Mouse (Mus musculus) myocyte (in vitro differentiated cells): ENCODE measurements around the gene Cyp4v3. TPM values are rescaled to one million over a fixed set of nuclear protein-coding genes. Genes with fewer than 3 reads are reported as not detected.

Source experiments
- H3K27me3 ChIP-seq: one replicate; pipeline ENCODE4 v1.6.1; 2011; ENCODE audit not compliant: control insufficient read depth, insufficient read depth, insufficient read length
- H3K36me3 ChIP-seq: one replicate; pipeline ENCODE4 v1.6.1; 2011; ENCODE audit not compliant: control insufficient read depth, insufficient read depth
- H3K4me2 ChIP-seq: one replicate; pipeline ENCODE4 v1.6.1; 2011; ENCODE audit warnings: low read depth, control low read depth
- H3K4me3 ChIP-seq: one replicate; pipeline ENCODE4 v1.5.1; 2011; ENCODE audit warnings: mild to moderate bottlenecking, control low read depth, moderate library complexity
- H3K79me2 ChIP-seq: one replicate; pipeline ENCODE4 v1.6.1; 2011; ENCODE audit not compliant: control insufficient read depth, insufficient read depth
- H3ac ChIP-seq: one replicate; pipeline ENCODE4 v1.6.1; 2011; ENCODE audit not compliant: control insufficient read depth, insufficient read length
- CEBPB ChIP-seq: IDR thresholded peaks from 2 replicates; pipeline ENCODE4 v1.6.1; 2011; ENCODE audit warnings: mild to moderate bottlenecking, moderate library complexity; ENCODE audit not compliant: poor library complexity, insufficient read depth, severe bottlenecking
- E2F4 ChIP-seq: IDR thresholded peaks from one replicate; pipeline ENCODE4 v1.6.1; 2011; ENCODE audit warnings: mild to moderate bottlenecking, control low read depth, moderate library complexity; ENCODE audit not compliant: insufficient read depth
- MAX ChIP-seq: IDR thresholded peaks from one replicate; pipeline ENCODE4 v1.6.1; 2011; ENCODE audit warnings: low read depth, mild to moderate bottlenecking, control low read depth
- MYOD1 ChIP-seq, 3 experiments: IDR thresholded peaks; one replicate each; pipeline ENCODE4 v1.6.1; 2011; ENCODE audit warnings: control low read depth in 2 of 3, low read depth in 2 of 3, mild to moderate bottlenecking in 2 of 3, moderate library complexity in 1 of 3; ENCODE audit not compliant: insufficient read length in 2 of 3, control insufficient read depth in 1 of 3
- MYOG ChIP-seq, 3 experiments: IDR thresholded peaks; one replicate each; pipeline ENCODE4 v1.6.1; 2011; ENCODE audit warnings: control low read depth in 2 of 3, low read depth in 2 of 3, mild to moderate bottlenecking in 2 of 3; ENCODE audit not compliant: insufficient read length in 2 of 3, control insufficient read depth in 1 of 3, insufficient read depth in 1 of 3
- POLR2A ChIP-seq: IDR thresholded peaks from one replicate; pipeline ENCODE4 v1.6.1; 2011; ENCODE audit warnings: low read depth, mild to moderate bottlenecking, control low read depth, moderate library complexity; ENCODE audit not compliant: insufficient read length
- POLR2AphosphoS2 ChIP-seq: IDR thresholded peaks from one replicate; pipeline ENCODE4 v1.6.1; 2011; ENCODE audit warnings: low read depth, control low read depth; ENCODE audit not compliant: insufficient read length
- REST ChIP-seq: IDR thresholded peaks from one replicate; pipeline ENCODE4 v1.6.1; 2011; ENCODE audit warnings: mild to moderate bottlenecking, control low read depth, moderate library complexity; ENCODE audit not compliant: insufficient read depth, insufficient read length
- SRF ChIP-seq: IDR thresholded peaks from one replicate; pipeline ENCODE4 v1.6.1; 2011; ENCODE audit warnings: low read depth; ENCODE audit not compliant: control insufficient read depth, insufficient read length
- TCF12 ChIP-seq: IDR thresholded peaks from one replicate; pipeline ENCODE4 v1.6.1; 2011; ENCODE audit warnings: mild to moderate bottlenecking, control low read depth; ENCODE audit not compliant: poor library complexity, insufficient read depth, severe bottlenecking
- TCF3 ChIP-seq: IDR thresholded peaks from one replicate; pipeline ENCODE4 v1.6.1; 2011; ENCODE audit warnings: low read depth, control low read depth; ENCODE audit not compliant: insufficient read length
- USF1 ChIP-seq: IDR thresholded peaks from one replicate; pipeline ENCODE4 v1.6.1; 2011; ENCODE audit warnings: low read depth, mild to moderate bottlenecking, control low read depth, moderate library complexity
- polyA plus RNA-seq: library from polyadenylated mRNA; unstranded; fragments of >200 nt; fragmentation: generic; extraction: Trizol; gene quantifications from one replicate; pipeline ENCODE4 v1.2.1, GENCODE M21; 2012; ENCODE audit warnings: missing spikeins

Cyp4v3 gene
- polyA plus RNA-seq, 1 experiment = 0.02 TPM

DNA sequence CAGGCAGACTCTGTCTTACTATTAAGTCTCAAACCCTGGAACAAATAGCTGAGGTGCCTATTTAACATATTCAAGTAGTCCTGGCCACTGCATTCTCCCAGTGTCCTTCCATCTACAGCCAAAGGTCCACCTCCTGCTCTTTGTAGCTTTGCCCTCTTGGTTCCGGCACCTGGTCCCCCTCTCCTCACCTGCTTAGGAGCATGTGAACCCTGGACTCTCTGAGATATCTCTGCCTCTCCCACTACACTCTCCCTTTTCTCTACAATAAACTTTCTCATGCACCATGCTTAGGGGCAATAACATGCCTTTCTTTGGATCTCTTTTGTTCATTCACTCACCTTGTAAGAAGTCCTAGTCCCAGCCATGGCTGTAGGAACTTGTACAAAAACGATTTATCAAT, 11.7 kb downstream of the Cyp4v3 start:
- no peak overlapping the region for H3ac ChIP-seq
- H3K27me3 ChIP-seq = no peaks in the 10 kb centered on the region
- no peaks in the 10 kb centered on the region for H3K79me2 ChIP-seq
- TF ChIP-seq POLR2AphosphoS2 = no peak
- H3K36me3 ChIP-seq = no peaks in the 10 kb centered on the region
- no peak overlapping the region for H3K4me3 ChIP-seq
- H3K4me2 ChIP-seq = no peak overlapping the region

DNA sequence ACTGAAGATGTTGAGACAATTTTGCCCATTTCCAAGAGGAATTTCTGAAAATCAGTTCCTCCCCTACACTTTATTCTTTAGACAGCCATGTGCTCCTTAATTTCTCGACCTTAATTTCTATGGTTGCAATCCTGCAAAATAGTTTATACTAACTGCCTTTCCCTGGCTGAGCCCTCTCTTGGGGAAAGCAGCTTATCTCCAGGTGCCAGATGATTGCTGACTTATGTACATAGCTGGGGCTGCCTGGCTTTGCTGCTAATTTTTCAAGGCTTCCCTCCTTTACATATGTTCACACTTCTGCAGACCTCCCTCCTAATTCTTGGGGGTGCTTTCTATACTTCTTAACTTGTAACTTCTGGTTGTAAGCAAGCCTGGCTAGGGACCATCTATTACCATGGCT, 12.1 kb downstream of the Cyp4v3 start:
- TF ChIP-seq MAX (no peak), MYOD1 (IDR thresholded peaks at IDR 0.05; ENCODE audit: control insufficient read depth in 1 of 3, insufficient read length in 2 of 3, low read depth in 2 of 3) (no peak), CEBPB (no peak), USF1 (no peak), POLR2A (no peak), SRF (no peak), POLR2AphosphoS2 (no peak), MYOG (IDR thresholded peaks at IDR 0.05; ENCODE audit: control insufficient read depth in 1 of 3, insufficient read depth in 1 of 3, insufficient read length in 2 of 3, low read depth in 2 of 3) (no peak), E2F4 (no peak), TCF3 (no peak), TCF12 (no peak), REST (no peak)
- H3ac ChIP-seq = no peak overlapping the region
- H3K4me2 ChIP-seq = no peak overlapping the region
- no peaks in the 10 kb centered on the region for H3K36me3 ChIP-seq
- no peak overlapping the region for H3K4me3 ChIP-seq
- no peaks in the 10 kb centered on the region for H3K27me3 ChIP-seq
- no peaks in the 10 kb centered on the region for H3K79me2 ChIP-seq

DNA sequence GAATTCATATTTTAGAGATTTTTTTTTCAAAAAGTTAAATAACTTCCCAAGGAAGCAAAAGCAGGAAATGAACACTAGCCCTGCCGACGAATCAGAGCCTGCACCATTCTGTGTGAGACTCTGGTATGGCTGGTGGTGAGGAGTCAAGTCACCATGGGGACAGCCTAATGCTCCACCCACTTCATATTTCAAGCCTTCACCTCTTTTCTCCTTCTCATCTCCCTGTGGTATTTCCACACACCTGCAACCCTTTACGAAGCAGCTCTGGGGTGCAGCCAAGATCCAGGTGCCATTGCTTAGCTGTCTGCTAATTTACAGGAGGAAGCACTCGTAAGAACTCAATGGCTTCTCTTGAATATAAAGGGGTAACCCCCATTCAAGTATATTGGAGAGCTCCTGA, 22.0 kb downstream of the Cyp4v3 start:
- Histone ChIP-seq H3K4me2 (no peak overlapping the region), H3K79me2 (no peaks in the 10 kb centered on the region), H3K36me3 (no peaks in the 10 kb centered on the region), H3K27me3 (no peaks in the 10 kb centered on the region), H3K4me3 (no peak overlapping the region), H3ac (no peak overlapping the region)
- TF ChIP-seq MYOD1 (IDR thresholded peaks at IDR 0.05; ENCODE audit: control insufficient read depth in 1 of 3, insufficient read length in 2 of 3, low read depth in 2 of 3) (no peak), MYOG (IDR thresholded peaks at IDR 0.05; ENCODE audit: control insufficient read depth in 1 of 3, insufficient read depth in 1 of 3, insufficient read length in 2 of 3, low read depth in 2 of 3) (no peak), MAX (no peak)

DNA sequence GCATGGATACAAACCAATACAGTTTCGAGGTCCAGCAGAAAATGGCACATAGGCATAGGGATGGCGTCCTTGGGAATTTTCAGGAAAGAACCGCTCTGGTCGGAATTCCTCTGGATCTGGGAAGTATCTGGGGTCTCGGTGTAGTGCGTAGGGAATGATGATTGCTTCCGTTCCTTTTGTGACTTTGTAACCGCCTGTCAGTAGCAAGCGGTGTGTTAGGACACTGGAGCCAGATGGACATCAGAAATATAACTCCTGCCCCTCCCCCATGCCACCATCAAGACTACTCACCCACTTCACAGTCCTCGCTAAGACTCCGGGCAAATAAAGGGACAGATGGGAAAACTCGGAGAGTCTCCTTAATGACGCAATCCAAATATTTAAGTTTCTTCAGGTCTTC, 24.6 kb downstream of the Cyp4v3 start, which contains the start of gene Gm45753:
Gene Gm45753, minus strand, starts transcription at position 101 of the 400 bp plus-strand sequence.
- Histone ChIP-seq H3ac (no peak within 1 kb of the TSS), H3K36me3 (no peaks in the 10 kb centered on the region), H3K4me2 (no peak within 1 kb of the TSS), H3K4me3 (no peak within 1 kb of the TSS), H3K79me2 (no peaks in the 10 kb centered on the region), H3K27me3 (no peaks in the 10 kb centered on the region)
- TF ChIP-seq REST (no peak), SRF (no peak), CEBPB (no peak), POLR2AphosphoS2 (no peak), E2F4 (no peak), MYOG (IDR thresholded peaks at IDR 0.05; ENCODE audit: control insufficient read depth in 1 of 3, insufficient read depth in 1 of 3, insufficient read length in 2 of 3, low read depth in 2 of 3) (no peak), TCF12 (no peak)

DNA sequence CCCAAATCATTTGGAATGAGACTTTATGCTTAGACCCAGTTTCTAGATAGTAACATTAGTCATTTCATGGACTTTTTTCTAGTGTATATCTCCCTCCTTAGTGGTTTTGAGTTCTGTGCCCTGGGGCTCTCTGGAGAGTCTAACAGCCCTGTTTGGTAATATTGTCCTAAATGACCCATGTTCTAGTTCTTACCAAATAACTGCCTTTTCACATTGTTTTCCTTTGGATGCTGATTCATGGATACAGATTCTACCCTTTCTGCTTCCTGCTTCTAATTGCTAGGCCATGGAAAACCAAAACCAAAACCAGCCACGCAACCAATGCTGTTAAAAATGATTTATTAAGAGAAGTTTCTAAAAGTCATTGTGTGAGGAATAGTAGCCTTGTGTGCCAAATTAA, 27.5 kb downstream of the Cyp4v3 start:
- H3K36me3 ChIP-seq = no peaks in the 10 kb centered on the region
- no peak overlapping the region for H3ac ChIP-seq
- no peak overlapping the region for H3K4me2 ChIP-seq
- H3K4me3 ChIP-seq = no peak overlapping the region
- no peaks in the 10 kb centered on the region for H3K27me3 ChIP-seq
- no peaks in the 10 kb centered on the region for H3K79me2 ChIP-seq
- no peak for TF ChIP-seq POLR2AphosphoS2
- TF ChIP-seq TCF3 = no peak
- no peak for TF ChIP-seq REST
- TF ChIP-seq MYOD1 (IDR thresholded peaks at IDR 0.05; ENCODE audit: control insufficient read depth in 1 of 3, insufficient read length in 2 of 3, low read depth in 2 of 3) = no peak
- TF ChIP-seq USF1 = no peak
- TF ChIP-seq POLR2A = no peak
- TF ChIP-seq E2F4 = no peak
- TF ChIP-seq MYOG (IDR thresholded peaks at IDR 0.05; ENCODE audit: control insufficient read depth in 1 of 3, insufficient read depth in 1 of 3, insufficient read length in 2 of 3, low read depth in 2 of 3) = no peak
- no peak for TF ChIP-seq MAX
- no peak for TF ChIP-seq TCF12
- no peak for TF ChIP-seq CEBPB
- TF ChIP-seq SRF = no peak

DNA sequence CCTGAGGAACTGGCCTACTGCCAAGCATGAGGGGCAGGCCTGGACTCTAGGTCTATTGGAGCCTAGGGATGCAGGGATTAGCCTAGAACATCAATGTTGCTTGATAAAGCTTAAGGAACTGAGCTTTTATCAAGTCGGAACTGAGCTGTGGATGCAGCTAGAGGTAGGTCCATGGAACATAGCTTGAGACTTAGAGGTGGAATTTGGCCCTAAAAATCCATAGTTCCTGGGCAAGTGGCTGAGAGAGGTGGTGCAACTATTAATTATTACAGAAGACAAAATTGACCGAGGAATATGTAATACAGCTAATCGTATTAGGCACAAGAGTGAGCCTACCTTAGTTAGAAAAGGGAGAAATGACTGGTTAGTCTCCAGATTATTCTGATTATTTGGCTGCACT, 28.7 kb downstream of the Cyp4v3 start:
- Histone ChIP-seq H3ac (no peak overlapping the region), H3K4me2 (no peak overlapping the region), H3K27me3 (no peaks in the 10 kb centered on the region), H3K79me2 (no peaks in the 10 kb centered on the region), H3K4me3 (no peak overlapping the region), H3K36me3 (no peaks in the 10 kb centered on the region)
- TF ChIP-seq MAX (no peak), POLR2A (no peak)
